Mouse (Mus musculus) lung, adult 2 months (tissue): ENCODE measurements around the gene Olfr1513.
"Not testable (repeated sequence)": the region's sequence is repeated elsewhere in the genome, so short reads cannot be mapped to it uniquely, and the experiment has no call there.

ENCODE experiments used
- CTCF ChIP-seq: fragments of 200-500 bp; IDR thresholded peaks from 2 replicates; pipeline ENCODE4 v1.5.1; 2011; ENCODE audit warnings: mild to moderate bottlenecking, low read length, control low read depth; ENCODE audit not compliant: insufficient read depth
- POLR2A ChIP-seq: fragments of 200-500 bp; IDR thresholded peaks from 2 replicates; pipeline ENCODE4 v1.6.1; 2011; ENCODE audit warnings: low read depth, mild to moderate bottlenecking, control low read depth, low read length, borderline replicate concordance; ENCODE audit errors: extremely low read depth

GRCm38 (mm10) chr14:52303517-52303916, 52.7 kb downstream of the Olfr1513 start:
- TF ChIP-seq CTCF, POLR2A: not testable (repeated sequence)
